Mouse (Mus musculus): ENCODE results near the gene 1700031F05Rik. TPM values are rescaled to one million over a fixed set of nuclear protein-coding genes. Genes with fewer than 3 reads are reported as not detected.
"Not testable (repeated sequence)": the region's sequence is repeated elsewhere in the genome, so short reads cannot be mapped to it uniquely, and the experiment has no call there.

1700031F05Rik gene
- not detected for total RNA-seq (2021)
- long read RNA-seq, experiment 1 = 0 reads
- long read RNA-seq, experiment 2 = 0 reads

GRCm38 (mm10) chrX:102867871-102868270, at the start of gene 1700031F05Rik:
Gene 1700031F05Rik, minus strand, starts transcription at chrX:102867971.
- Histone ChIP-seq H3K4me3 (no peak within 1 kb of the TSS), H3K27ac (no peak within 1 kb of the TSS)
- DNase-seq (ENCODE audit: low spot score in 2 of 2) = no peak
- TF ChIP-seq CTCF (conservative IDR thresholded peaks at IDR 0.05) = no peak

DNA sequence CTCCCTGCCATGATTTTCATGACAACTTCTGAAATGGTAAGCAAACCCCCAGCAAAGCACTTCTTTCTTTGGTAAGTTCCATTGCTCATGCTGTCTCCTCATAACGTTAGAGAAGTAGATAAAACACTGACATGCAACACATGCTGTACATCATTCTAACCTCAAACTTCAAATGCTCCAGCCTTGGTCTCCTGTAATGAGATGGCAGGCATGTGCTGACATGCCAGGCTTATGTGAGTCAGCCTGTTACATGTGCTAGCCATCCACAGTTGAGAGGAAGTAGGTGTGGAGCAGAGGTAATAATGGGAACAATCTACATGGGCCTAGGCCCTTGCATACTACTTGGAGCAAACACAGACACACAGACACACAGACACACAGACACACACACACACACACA, 47.1 kb upstream of the 1700031F05Rik start:
- DNase-seq (ENCODE audit: low spot score in 2 of 2); H3K27ac ChIP-seq; H3K4me3 ChIP-seq: not testable (repeated sequence)

- not testable (repeated sequence) for H3K4me3 ChIP-seq; H3K27ac ChIP-seq; DNase-seq (ENCODE audit: low spot score in 2 of 2)
These were observed 40.8 kb upstream of the 1700031F05Rik start, which contains the start of the genes Dmrtc1a and 1700011M02Rik for GRCm38 (mm10) chrX:102908587-102908986. Gene Dmrtc1a, minus strand, starts transcription at chrX:102908687. Gene 1700011M02Rik, plus strand, starts transcription at chrX:102908905.

DNA sequence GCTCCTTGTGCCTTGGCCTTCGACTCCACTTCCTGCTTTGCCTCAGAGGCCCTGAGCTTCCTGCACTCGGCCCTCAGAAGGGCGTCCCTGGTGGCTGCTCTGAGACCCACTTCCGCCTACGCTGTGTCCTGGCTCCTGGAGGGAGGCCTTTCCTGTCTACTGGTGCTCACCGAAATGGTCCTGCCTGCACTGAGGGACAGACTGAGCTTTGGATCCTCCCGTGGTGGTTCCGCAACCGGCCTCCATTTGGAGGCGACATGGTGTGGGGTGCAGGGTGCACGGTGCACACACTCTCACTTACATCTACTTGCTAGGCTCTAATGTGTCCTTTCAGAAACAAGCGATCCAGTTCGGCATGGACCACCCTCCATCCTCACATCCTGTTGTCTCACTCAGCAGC, 13.3 kb downstream of the 1700031F05Rik start, which contains the start of gene Dmrtc1c2:
Gene Dmrtc1c2, minus strand, starts transcription at position 101 of the 400 bp plus-strand sequence.
- not testable (repeated sequence) for H3K4me3 ChIP-seq; DNase-seq (ENCODE audit: low spot score in 2 of 2); H3K27ac ChIP-seq

DNA sequence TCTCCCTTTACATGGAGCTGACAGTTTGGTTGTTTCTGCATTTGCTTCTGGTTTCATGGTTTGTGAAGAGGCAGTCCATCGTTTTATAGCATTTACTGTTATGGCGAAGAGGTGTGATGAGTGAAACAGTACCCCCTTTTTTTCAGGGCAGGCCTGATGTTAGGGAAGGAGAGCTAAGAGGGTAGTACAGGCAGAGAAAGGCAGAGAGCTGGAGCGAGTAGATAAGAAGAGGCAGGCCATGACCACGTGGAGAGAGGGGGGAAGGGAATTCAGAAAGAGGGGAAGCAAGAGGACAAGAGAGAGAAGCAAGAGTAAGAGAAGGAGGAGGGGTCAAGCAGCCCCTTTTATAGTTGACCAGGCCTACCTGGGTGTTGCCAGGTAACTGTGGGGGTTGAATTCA, 55.5 kb downstream of the 1700031F05Rik start:
- TF ChIP-seq CTCF (conservative IDR thresholded peaks at IDR 0.05) = no peak
- no peak for DNase-seq (ENCODE audit: low spot score in 2 of 2)
- Histone ChIP-seq H3K4me3 (no peak overlapping the region), H3K27ac (no peak overlapping the region)

Other genes with a start within 250 kb of the 1700031F05Rik start
- gene Phka1, start 223.7 kb downstream of the 1700031F05Rik start, total RNA-seq (2021) = 10 to 100 TPM; 24.2 to 26.8 TPM
- gene Gm3880, start 181.0 kb downstream of the 1700031F05Rik start, total RNA-seq (2021) = not detected
- gene Gm9112, start 160.3 kb downstream of the 1700031F05Rik start, total RNA-seq (2021) = not detected
- gene Dmrtc1b, start 160.1 kb downstream of the 1700031F05Rik start, total RNA-seq (2021) = not detected
- gene Dmrtc1c1, start 65.0 kb downstream of the 1700031F05Rik start, total RNA-seq (2021) = not detected
- gene Dmrtc1c2, start 13.4 kb downstream of the 1700031F05Rik start, total RNA-seq (2021) = not detected
- gene Dmrtc1a, start 40.7 kb upstream of the 1700031F05Rik start, total RNA-seq (2021) = 1 to 10 TPM; 5.6 to 6.6 TPM
- gene 1700011M02Rik, start 40.9 kb upstream of the 1700031F05Rik start, total RNA-seq (2021) = not detected
- gene 1700018G05Rik, start 60.4 kb upstream of the 1700031F05Rik start, total RNA-seq (2021) = not detected

All from layer of hippocampus, adult 2 months (tissue).